Mouse (Mus musculus): ENCODE measurements around the gene Oprl1. TPM values are rescaled to one million over a fixed set of nuclear protein-coding genes. Genes with fewer than 3 reads are reported as not detected.

Oprl1 gene
- total and polyA plus RNA-seq, 3 experiments, result 0.14 to 0.25 TPM; not detected in 1

- TF ChIP-seq JUND (conservative IDR thresholded peaks at IDR 0.05; ENCODE audit: low read depth, low read length) (no peak), BHLHE40 (IDR thresholded peaks at IDR 0.05; ENCODE audit: low read depth, low read length) (no peak), MEF2A (IDR thresholded peaks at IDR 0.05; ENCODE audit: borderline replicate concordance, low read depth, low read length) (no peak), MAFK (IDR thresholded peaks at IDR 0.05; ENCODE audit: insufficient replicate concordance, low read length) (no peak), RAD21 (IDR thresholded peaks at IDR 0.05; ENCODE audit: low read depth, low read length) (no peak), JUN (IDR thresholded peaks at IDR 0.05; ENCODE audit: insufficient read depth, low read depth, low read length) (no peak), TCF12 (IDR thresholded peaks at IDR 0.05; ENCODE audit: low read depth, low read length) (no peak), ETS1 (conservative IDR thresholded peaks at IDR 0.05; ENCODE audit: low read depth, low read length) (no peak), UBTF (IDR thresholded peaks at IDR 0.05; ENCODE audit: low read depth, low read length) (no peak), ZMIZ1 (IDR thresholded peaks at IDR 0.05; ENCODE audit: low read depth, low read length) (no peak), E2F4 (IDR thresholded peaks at IDR 0.05; ENCODE audit: insufficient replicate concordance, low read depth, low read length) (no peak), HCFC1 (IDR thresholded peaks at IDR 0.05; ENCODE audit: low read depth, low read length) (no peak), IRF4 (IDR thresholded peaks at IDR 0.05; ENCODE audit: low read depth, low read length) (no peak), CHD1 (IDR thresholded peaks at IDR 0.05; ENCODE audit: low read depth, low read length) (no peak), EP300 (IDR thresholded peaks at IDR 0.05; ENCODE audit: low read length) (no peak), MXI1 (IDR thresholded peaks at IDR 0.05; ENCODE audit: low read depth, low read length) (no peak)
- H3K36me3 ChIP-seq (replicated peaks in 1 of 2; ENCODE audit: control insufficient read depth in 1 of 2, insufficient read depth in 1 of 2, low read length in 1 of 2), result no peaks in the 10 kb centered on the region
- H3K27me3 ChIP-seq (replicated peaks), result peaks cover 9% of the 10 kb centered on the region
- no peak overlapping the region for H3K4me3 ChIP-seq (replicated peaks in 1 of 3; ENCODE audit: low read depth in 2 of 3, low read length in 2 of 3, poor library complexity in 1 of 3)
- no peak overlapping the region for H3K27ac ChIP-seq (ENCODE audit: insufficient read depth, low read depth)
- H3K9ac ChIP-seq (ENCODE audit: insufficient read depth, low read depth), result no peak overlapping the region
- dilution Hi-C loops (cut with MboI; ENCODE audit: extremely low pct_ligation_motif_present, extremely low pct_unique_long_range_greater_than_20kb, low sequenced_read_pairs), result no loop called here
- H3K4me1 ChIP-seq (ENCODE audit: control insufficient read depth in 1 of 2, insufficient read depth in 2 of 2), result peaks cover 12 to 24% of the 10 kb centered on the region in 2 experiments; a peak in 3 of 4 replicates
- DNase-seq (ENCODE audit: extremely low read depth), result no peak
- H3K9me3 ChIP-seq (replicated peaks; ENCODE audit: low read length), result peaks cover 7% of the 10 kb centered on the region
- H3K4me2 ChIP-seq (ENCODE audit: insufficient read depth, low read depth, poor library complexity, severe bottlenecking), result no peak overlapping the region
- no peaks in the 10 kb centered on the region for H3K79me2 ChIP-seq (replicated peaks; ENCODE audit: control insufficient read depth, extremely low read depth, insufficient read depth, poor library complexity, severe bottlenecking)
- in situ Hi-C loops (cut with MboI; ENCODE audit: low pct_ligation_motif_present, low pct_unique_long_range_greater_than_20kb, low sequenced_read_pairs), result loop anchor here (5.0 kb wide), 1 partner anchor 33 kb away; no protein-coding TSS in a partner anchor
Observed at GRCm38 (mm10) chr2:181674934-181675333, 39.9 kb upstream of the Oprl1 start.

- Histone ChIP-seq H3K27ac (ENCODE audit: insufficient read depth, low read depth) (no peak overlapping the region), H3K4me1 (ENCODE audit: control insufficient read depth in 1 of 2, insufficient read depth in 2 of 2) (peaks cover 12 to 24% of the 10 kb centered on the region in 2 experiments; a peak in 3 of 4 replicates), H3K4me3 (replicated peaks in 1 of 3; ENCODE audit: low read depth in 2 of 3, low read length in 2 of 3, poor library complexity in 1 of 3) (no peak overlapping the region), H3K79me2 (replicated peaks; ENCODE audit: control insufficient read depth, extremely low read depth, insufficient read depth, poor library complexity, severe bottlenecking) (no peaks in the 10 kb centered on the region), H3K36me3 (replicated peaks in 1 of 2; ENCODE audit: control insufficient read depth in 1 of 2, insufficient read depth in 1 of 2, low read length in 1 of 2) (no peaks in the 10 kb centered on the region), H3K9ac (ENCODE audit: insufficient read depth, low read depth) (no peak overlapping the region), H3K9me3 (replicated peaks; ENCODE audit: low read length) (peaks cover 7% of the 10 kb centered on the region), H3K27me3 (replicated peaks) (peaks cover 9% of the 10 kb centered on the region), H3K4me2 (ENCODE audit: insufficient read depth, low read depth, poor library complexity, severe bottlenecking) (peak overlapping the region; percentile 45)
- TF ChIP-seq ZC3H11A (IDR thresholded peaks at IDR 0.05; ENCODE audit: low read depth, low read length) (no peak), TBP (conservative IDR thresholded peaks at IDR 0.05; ENCODE audit: low read depth, low read length) (no peak), MAX (IDR thresholded peaks at IDR 0.05; ENCODE audit: low read length) (no peak), POLR2A (IDR thresholded peaks at IDR 0.05; ENCODE audit: low read depth, low read length) (0 out of 2 replicates have a peak, but pooled peaks have one; percentile 22), GABPA (IDR thresholded peaks at IDR 0.05; ENCODE audit: insufficient replicate concordance, low read depth, low read length) (no peak), ELF1 (IDR thresholded peaks at IDR 0.05; ENCODE audit: low read depth, low read length) (0 out of 2 replicates have a peak, but pooled peaks have one; percentile 43), ZKSCAN1 (IDR thresholded peaks at IDR 0.05; ENCODE audit: borderline replicate concordance, low read depth, low read length) (no peak), POLR2AphosphoS2 (IDR thresholded peaks at IDR 0.05; ENCODE audit: low read depth, low read length) (no peak), IRF4 (IDR thresholded peaks at IDR 0.05; ENCODE audit: low read depth, low read length) (no peak)
- in situ Hi-C loops (cut with MboI; ENCODE audit: low pct_ligation_motif_present, low pct_unique_long_range_greater_than_20kb, low sequenced_read_pairs), result loop anchor here (5.0 kb wide), 1 partner anchor 33 kb away; no protein-coding TSS in a partner anchor
- no peak for DNase-seq (ENCODE audit: extremely low read depth)
- dilution Hi-C loops (cut with MboI; ENCODE audit: extremely low pct_ligation_motif_present, extremely low pct_unique_long_range_greater_than_20kb, low sequenced_read_pairs), result no loop called here
Observed at GRCm38 (mm10) chr2:181675454-181675853, 39.4 kb upstream of the Oprl1 start.

All from CH12.LX (cell line).